Mouse (Mus musculus) kidney, postnatal 0 days (tissue): ENCODE data around the gene Pde1b. TPM values are rescaled to one million over a fixed set of nuclear protein-coding genes. Genes with fewer than 3 reads are reported as not detected.
A peak's percentile ranks its signal among the peaks of the same experiment; 100 is the strongest.

Source experiments
- ATAC-seq: fragments of 200-750 bp; cut with Nextera tagmentation; replicated peaks from 2 replicates; pipeline ENCODE4 v1.8.0; 2017; ENCODE audit warnings: low read depth, moderate number of reproducible peaks, moderate TSS enrichment, moderate library complexity; ENCODE audit not compliant: low FRiP score
- DNase-seq: peaks from one replicate; pipeline ENCODE4 v3.0.0-alpha.2; 2016; ENCODE audit warnings: low spot score
- H3K27ac ChIP-seq: fragments of 300-500 bp; sonication (generic); 2 replicates; pipeline ENCODE4 v1.5.1; 2014; ENCODE audit warnings: mild to moderate bottlenecking
- H3K27me3 ChIP-seq: fragments of 300-500 bp; sonication (generic); 2 replicates; pipeline ENCODE4 v1.6.1; 2014; ENCODE audit warnings: low read length, mixed read lengths; ENCODE audit not compliant: insufficient read depth
- H3K36me3 ChIP-seq: fragments of 300-500 bp; sonication (generic); 2 replicates; pipeline ENCODE4 v1.6.1; 2014; ENCODE audit warnings: low read length, mixed read lengths; ENCODE audit not compliant: insufficient read depth
- H3K4me1 ChIP-seq: fragments of 300-500 bp; sonication (generic); replicated peaks from 2 replicates; pipeline ENCODE4 v1.6.1; 2014; ENCODE audit warnings: antibody characterized with exemption, low read length, mixed read lengths; ENCODE audit not compliant: insufficient read depth
- H3K4me2 ChIP-seq: fragments of 300-500 bp; sonication (generic); 2 replicates; pipeline ENCODE4 v1.6.1; 2014; ENCODE audit warnings: mild to moderate bottlenecking, low read length, moderate library complexity, mixed read lengths
- H3K4me3 ChIP-seq: fragments of 300-500 bp; sonication (generic); replicated peaks from 2 replicates; pipeline ENCODE4 v1.5.1; 2014; ENCODE audit warnings: low read depth, low read length
- H3K9ac ChIP-seq: fragments of 300-500 bp; sonication (generic); 2 replicates; pipeline ENCODE4 v1.6.1; 2014; ENCODE audit warnings: low read depth, low read length
- H3K9me3 ChIP-seq: fragments of 300-500 bp; sonication (generic); replicated peaks from 2 replicates; pipeline ENCODE4 v1.6.1; 2016; ENCODE audit warnings: low read length, inconsistent platforms, mixed read lengths
- CTCF ChIP-seq: IDR thresholded peaks from 2 replicates; pipeline ENCODE4 v1.5.1; 2016; ENCODE audit warnings: antibody characterized with exemption, low read depth, mild to moderate bottlenecking, moderate library complexity
- WGBS: fragments of 180-500 bp; shearing (Covaris S2); extraction: QIAGEN DNeasy Blood & Tissue Kit; methylation state at CpG from one replicate; pipeline ENCODE4 v1.1.7; 2014; 5-methylcytosine and 5-hydroxymethylcytosine counted together
- polyA plus RNA-seq: library from polyadenylated mRNA; unstranded; fragments of >200 nt; fragmentation: Nextera tagmentation; extraction: Ambion mirVana; gene quantifications from 2 replicates; pipeline ENCODE4 v1.2.1, GENCODE M21; 2015

Pde1b gene
- polyA plus RNA-seq, 1 experiment from 2014 or later, result 3.5 TPM

GRCm38 (mm10) chr15:103472265-103472664, 30.6 kb upstream of the Pde1b start:
- Histone ChIP-seq H3K36me3 (no peaks in the 10 kb centered on the region), H3K4me3 (no peak overlapping the region), H3K9me3 (no peaks in the 10 kb centered on the region), H3K9ac (no peak overlapping the region), H3K4me1 (no peaks in the 10 kb centered on the region), H3K4me2 (no peak overlapping the region), H3K27ac (no peak overlapping the region), H3K27me3 (no peaks in the 10 kb centered on the region)
- no peak for DNase-seq
- TF ChIP-seq CTCF, result no peak
- ATAC-seq, result no peak
- WGBS, result 79% methylated on average over 3 of the region's 3 CpGs

- DNase-seq (no peak), ATAC-seq (no peak)
- H3K9ac ChIP-seq, result no peak overlapping the region
- H3K4me3 ChIP-seq, result no peak overlapping the region
- H3K36me3 ChIP-seq, result no peaks in the 10 kb centered on the region
- no peak for TF ChIP-seq CTCF
- H3K27ac ChIP-seq, result no peak overlapping the region
- 87% methylated on average over 7 of the region's 7 CpGs for WGBS
- no peaks in the 10 kb centered on the region for H3K9me3 ChIP-seq
- H3K27me3 ChIP-seq, result no peaks in the 10 kb centered on the region
- H3K4me1 ChIP-seq, result no peaks in the 10 kb centered on the region
- no peak overlapping the region for H3K4me2 ChIP-seq
These were observed 29.7 kb upstream of the Pde1b start for GRCm38 (mm10) chr15:103473182-103473581.

- no peak for TF ChIP-seq CTCF
- Histone ChIP-seq H3K4me1 (no peaks in the 10 kb centered on the region), H3K9ac (no peak overlapping the region), H3K36me3 (no peaks in the 10 kb centered on the region), H3K9me3 (no peaks in the 10 kb centered on the region), H3K27ac (no peak overlapping the region), H3K27me3 (no peaks in the 10 kb centered on the region), H3K4me3 (no peak overlapping the region), H3K4me2 (no peak overlapping the region)
- DNase-seq, result no peak
- WGBS, result 77% methylated on average over 5 of the region's 5 CpGs
- ATAC-seq, result no peak
These were observed 29.1 kb upstream of the Pde1b start for GRCm38 (mm10) chr15:103473769-103474168.

GRCm38 (mm10) chr15:103479080-103479606, 23.7 kb upstream of the Pde1b start:
- no peaks in the 10 kb centered on the region for H3K4me1 ChIP-seq
- no peaks in the 10 kb centered on the region for H3K9me3 ChIP-seq
- no peak overlapping the region for H3K27ac ChIP-seq
- no peak for DNase-seq
- no peak for ATAC-seq
- H3K4me2 ChIP-seq, result no peak overlapping the region
- H3K9ac ChIP-seq, result no peak overlapping the region
- no peaks in the 10 kb centered on the region for H3K27me3 ChIP-seq
- H3K36me3 ChIP-seq, result no peaks in the 10 kb centered on the region
- WGBS, result 63% methylated on average over 1 of the region's 1 CpGs
- H3K4me3 ChIP-seq, result no peak overlapping the region
- TF ChIP-seq CTCF, result no peak

GRCm38 (mm10) chr15:103480129-103480528, 22.7 kb upstream of the Pde1b start:
- Histone ChIP-seq H3K4me1 (no peaks in the 10 kb centered on the region), H3K36me3 (no peaks in the 10 kb centered on the region), H3K9ac (no peak overlapping the region), H3K27me3 (no peaks in the 10 kb centered on the region), H3K9me3 (no peaks in the 10 kb centered on the region), H3K4me3 (no peak overlapping the region), H3K4me2 (no peak overlapping the region), H3K27ac (no peak overlapping the region)
- WGBS, result 52% methylated on average over 2 of the region's 2 CpGs
- no peak for TF ChIP-seq CTCF
- DNase-seq (no peak), ATAC-seq (no peak)

DNA sequence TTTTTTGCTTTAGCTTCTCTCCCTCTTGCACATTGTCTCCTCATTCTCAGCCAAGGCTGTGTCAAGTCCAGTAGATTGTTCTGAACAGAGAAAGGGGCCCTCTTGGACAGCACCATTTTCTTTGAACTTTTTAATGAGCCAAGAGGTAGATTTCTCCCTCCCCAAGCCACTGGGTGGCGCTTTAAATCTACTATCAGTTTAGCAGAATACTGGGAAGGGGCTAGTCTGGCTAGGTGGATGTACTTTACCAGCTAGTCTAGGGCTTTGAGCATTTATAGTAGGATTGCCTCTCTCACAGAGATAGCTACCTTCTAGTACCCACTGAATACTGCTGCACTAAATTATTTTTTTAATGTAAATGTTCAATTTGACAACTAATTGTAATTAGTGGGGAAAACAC, 20.3 kb upstream of the Pde1b start:
- Histone ChIP-seq H3K4me2 (no peak overlapping the region), H3K27me3 (no peaks in the 10 kb centered on the region), H3K36me3 (no peaks in the 10 kb centered on the region), H3K4me3 (no peak overlapping the region), H3K9me3 (no peaks in the 10 kb centered on the region), H3K4me1 (no peaks in the 10 kb centered on the region), H3K27ac (no peak overlapping the region), H3K9ac (no peak overlapping the region)
- 0% methylated on average over 1 of the region's 1 CpGs for WGBS
- ATAC-seq (no peak), DNase-seq (peak; percentile 63)
- TF ChIP-seq CTCF, result peak; percentile 64

DNA sequence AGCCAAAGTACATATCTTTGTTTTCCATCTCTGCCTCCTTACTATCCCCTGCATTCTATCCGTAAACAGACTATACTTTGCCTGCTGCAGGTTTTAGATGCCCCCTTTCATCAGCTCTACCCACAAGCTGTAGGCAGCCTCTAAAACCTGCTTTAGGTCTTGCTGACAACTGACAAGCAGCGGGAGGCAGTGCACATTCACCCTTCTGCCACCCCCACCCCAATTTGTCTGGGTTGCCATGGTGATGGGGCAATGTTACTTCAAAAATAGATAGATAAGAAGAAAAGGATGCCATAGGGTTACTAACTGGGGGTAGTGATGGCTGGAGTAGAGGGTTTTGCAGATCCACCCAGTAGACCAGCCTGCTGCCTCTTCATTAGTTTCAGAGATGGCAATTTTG, 18.3 kb upstream of the Pde1b start:
- H3K36me3 ChIP-seq, result no peaks in the 10 kb centered on the region
- no peak overlapping the region for H3K9ac ChIP-seq
- TF ChIP-seq CTCF, result no peak
- H3K9me3 ChIP-seq, result no peaks in the 10 kb centered on the region
- no peak overlapping the region for H3K4me3 ChIP-seq
- no peaks in the 10 kb centered on the region for H3K27me3 ChIP-seq
- DNase-seq (no peak), ATAC-seq (no peak)
- no peak overlapping the region for H3K27ac ChIP-seq
- WGBS, result 52% methylated on average over 2 of the region's 2 CpGs
- H3K4me2 ChIP-seq, result no peak overlapping the region
- H3K4me1 ChIP-seq, result no peaks in the 10 kb centered on the region
